Mouse (Mus musculus): ENCODE measurements around the gene Nlrp9b. TPM values are rescaled to one million over a fixed set of nuclear protein-coding genes. Genes with fewer than 3 reads are reported as not detected.

Gene Nlrp9b
- not detected for polyA plus RNA-seq (2017; shearing (Covaris generic))

GRCm38 (mm10) chr7:19991165-19991564, at the start of gene Nlrp9b:
Gene Nlrp9b (plus strand): TSS chr7:19991465.

GRCm38 (mm10) chr7:19950589-19950988, 40.7 kb upstream of the Nlrp9b start, which contains the start of gene Igsf23:
Gene Igsf23 (minus strand): TSS chr7:19950756.

GRCm38 (mm10) chr7:19964985-19965579, 26.2 kb upstream of the Nlrp9b start, which contains the start of gene Ceacam20:
Gene Ceacam20 (plus strand): TSS chr7:19965412.

DNA sequence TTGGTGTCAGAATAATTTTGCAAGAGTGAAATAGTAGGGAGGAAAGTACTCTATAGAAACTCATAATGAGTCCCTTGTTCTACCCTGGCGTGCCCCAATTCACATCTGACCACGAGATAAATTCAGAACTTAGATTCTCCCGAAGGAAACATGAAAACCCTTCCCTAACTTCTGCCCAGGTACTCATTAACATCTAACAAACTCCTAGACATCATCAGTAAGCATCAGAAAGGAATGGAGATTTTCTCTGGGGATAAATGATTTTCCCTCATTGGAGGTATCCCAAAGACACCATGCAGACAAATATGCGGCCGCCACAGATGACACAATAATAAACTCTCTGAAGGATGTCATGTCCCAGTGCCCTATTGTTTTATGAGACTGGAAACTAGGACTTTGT, 108.1 kb downstream of the Nlrp9b start, which contains the start of gene Vmn1r91:
TSS of gene Vmn1r91 (plus strand) at position 301 of the 400 bp plus-strand sequence.

DNA sequence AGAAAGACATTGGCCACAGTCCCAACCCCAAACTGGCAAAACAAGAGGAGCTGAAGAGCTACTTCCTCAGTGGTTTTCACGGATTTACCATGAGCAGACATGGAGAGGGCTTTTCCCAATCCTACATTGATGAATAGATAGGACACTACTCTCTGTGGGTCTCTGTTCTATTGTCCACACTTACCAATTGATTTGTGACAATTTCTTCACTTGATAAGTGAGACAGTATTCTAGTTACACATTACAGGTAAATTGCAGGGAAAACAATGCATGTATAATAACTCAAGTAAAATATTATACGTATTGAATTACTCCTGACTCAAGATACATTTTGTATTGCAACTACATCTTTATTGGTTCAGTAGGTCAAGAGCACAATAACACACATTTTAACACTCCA, 131.2 kb downstream of the Nlrp9b start, which contains the start of gene Gm16442:
TSS of gene Gm16442 (minus strand) at position 101 of the 400 bp plus-strand sequence.

Other genes with a start within 250 kb of the Nlrp9b start
- gene Nectin2, start 241.0 kb upstream of the Nlrp9b start, polyA plus RNA-seq (2017; shearing (Covaris generic)) = 1.1 TPM
- gene Bcam, start 220.4 kb upstream of the Nlrp9b start, polyA plus RNA-seq (2017; shearing (Covaris generic)) = 13.5 TPM
- not detected for gene Cblc, start 194.7 kb upstream of the Nlrp9b start, polyA plus RNA-seq (2017; shearing (Covaris generic))
- gene Bcl3, start 168.7 kb upstream of the Nlrp9b start, polyA plus RNA-seq (2017; shearing (Covaris generic)) = 10.3 TPM
- gene Gm19345, start 139.5 kb upstream of the Nlrp9b start, polyA plus RNA-seq (2017; shearing (Covaris generic)) = 0.29 TPM
- 0.21 TPM for gene Ceacam16, start 130.2 kb upstream of the Nlrp9b start, polyA plus RNA-seq (2017; shearing (Covaris generic))
- not detected for gene Ceacam19, start 103.5 kb upstream of the Nlrp9b start, polyA plus RNA-seq (2017; shearing (Covaris generic))
- 46.5 TPM for gene Pvr, start 70.3 kb upstream of the Nlrp9b start, polyA plus RNA-seq (2017; shearing (Covaris generic))
- 35.0 TPM for gene Igsf23, start 40.7 kb upstream of the Nlrp9b start, polyA plus RNA-seq (2017; shearing (Covaris generic))
- gene Ceacam20, start 26.1 kb upstream of the Nlrp9b start, polyA plus RNA-seq (2017; shearing (Covaris generic)) = not detected
- 0.10 TPM for gene Vmn1r91, start 108.2 kb downstream of the Nlrp9b start, polyA plus RNA-seq (2017; shearing (Covaris generic))
- gene Gm16442, start 131.1 kb downstream of the Nlrp9b start, polyA plus RNA-seq (2017; shearing (Covaris generic)) = not detected
- not detected for gene Vmn1r93, start 147.6 kb downstream of the Nlrp9b start, polyA plus RNA-seq (2017; shearing (Covaris generic))
- gene Vmn1r94, start 176.9 kb downstream of the Nlrp9b start, polyA plus RNA-seq (2017; shearing (Covaris generic)) = not detected
- gene Vmn1r95, start 202.2 kb downstream of the Nlrp9b start, polyA plus RNA-seq (2017; shearing (Covaris generic)) = not detected
- not detected for gene Gm6164, start 214.1 kb downstream of the Nlrp9b start, polyA plus RNA-seq (2017; shearing (Covaris generic))
- gene Gm4498, start 242.4 kb downstream of the Nlrp9b start, polyA plus RNA-seq (2017; shearing (Covaris generic)) = not detected